Mouse (Mus musculus): ENCODE results near the gene Map3k6. TPM values are rescaled to one million over a fixed set of nuclear protein-coding genes. Genes with fewer than 3 reads are reported as not detected.

Map3k6 gene
- polyA plus RNA-seq, 1 experiment from 2014 or later = 1.8 TPM

GRCm38 (mm10) chr4:133243538-133243937 lies 2.9 kb downstream of the Map3k6 start:
- Histone ChIP-seq H3K27me3 (replicated peaks; ENCODE audit: control insufficient read depth, insufficient read depth, low read length) (0 out of 2 replicates have a peak, but pooled peaks cover 4% of the 10 kb centered on the region), H3K36me3 (ENCODE audit: control insufficient read depth, insufficient read depth) (no peaks in the 10 kb centered on the region), H3K4me3 (ENCODE audit: low read depth, low read length) (no peak overlapping the region), H3K9me3 (ENCODE audit: control insufficient read depth) (no peaks in the 10 kb centered on the region), H3K4me2 (replicated peaks; ENCODE audit: low read depth) (no peak overlapping the region), H3K9ac (ENCODE audit: low read depth, low read length) (no peak overlapping the region), H3K4me1 (replicated peaks; ENCODE audit: control insufficient read depth, insufficient read depth, low read length) (no peaks in the 10 kb centered on the region), H3K27ac (ENCODE audit: low read depth, low read length) (no peak overlapping the region)
- no peak for TF ChIP-seq CTCF (IDR thresholded peaks at IDR 0.05; ENCODE audit: low read depth)
- 53% methylated on average over 13 of the region's 13 CpGs for WGBS
- ATAC-seq = no peak

GRCm38 (mm10) chr4:133244289-133244688 lies 3.7 kb downstream of the Map3k6 start:
- H3K27me3 ChIP-seq (replicated peaks; ENCODE audit: control insufficient read depth, insufficient read depth, low read length) = 0 out of 2 replicates have a peak, but pooled peaks cover 6% of the 10 kb centered on the region
- no peak for TF ChIP-seq CTCF (IDR thresholded peaks at IDR 0.05; ENCODE audit: low read depth)
- no peak overlapping the region for H3K4me3 ChIP-seq (ENCODE audit: low read depth, low read length)
- H3K27ac ChIP-seq (ENCODE audit: low read depth, low read length) = no peak overlapping the region
- H3K4me1 ChIP-seq (replicated peaks; ENCODE audit: control insufficient read depth, insufficient read depth, low read length) = no peaks in the 10 kb centered on the region
- no peak for ATAC-seq
- no peaks in the 10 kb centered on the region for H3K9me3 ChIP-seq (ENCODE audit: control insufficient read depth)
- no peak overlapping the region for H3K9ac ChIP-seq (ENCODE audit: low read depth, low read length)
- no peak overlapping the region for H3K4me2 ChIP-seq (replicated peaks; ENCODE audit: low read depth)
- no peaks in the 10 kb centered on the region for H3K36me3 ChIP-seq (ENCODE audit: control insufficient read depth, insufficient read depth)
- WGBS = 79% methylated on average over 1 of the region's 1 CpGs

- Histone ChIP-seq H3K9ac (ENCODE audit: low read depth, low read length) (no peak overlapping the region), H3K4me1 (replicated peaks; ENCODE audit: control insufficient read depth, insufficient read depth, low read length) (0 out of 2 replicates have a peak, but pooled peaks cover 6% of the 10 kb centered on the region), H3K36me3 (ENCODE audit: control insufficient read depth, insufficient read depth) (no peaks in the 10 kb centered on the region), H3K27ac (ENCODE audit: low read depth, low read length) (no peak overlapping the region), H3K4me2 (replicated peaks; ENCODE audit: low read depth) (no peak overlapping the region), H3K27me3 (replicated peaks; ENCODE audit: control insufficient read depth, insufficient read depth, low read length) (peaks cover 32% of the 10 kb centered on the region), H3K4me3 (ENCODE audit: low read depth, low read length) (no peak overlapping the region), H3K9me3 (ENCODE audit: control insufficient read depth) (no peaks in the 10 kb centered on the region)
- 35% methylated on average over 15 of the region's 15 CpGs for WGBS
- ATAC-seq = no peak
- TF ChIP-seq CTCF (IDR thresholded peaks at IDR 0.05; ENCODE audit: low read depth) = no peak
Measured at GRCm38 (mm10) chr4:133247072-133247471, 6.5 kb downstream of the Map3k6 start.

- Histone ChIP-seq H3K27me3 (replicated peaks; ENCODE audit: control insufficient read depth, insufficient read depth, low read length) (peaks cover 36% of the 10 kb centered on the region), H3K4me3 (ENCODE audit: low read depth, low read length) (no peak overlapping the region), H3K36me3 (ENCODE audit: control insufficient read depth, insufficient read depth) (no peaks in the 10 kb centered on the region), H3K27ac (ENCODE audit: low read depth, low read length) (no peak overlapping the region), H3K9me3 (ENCODE audit: control insufficient read depth) (no peaks in the 10 kb centered on the region), H3K4me2 (replicated peaks; ENCODE audit: low read depth) (no peak overlapping the region), H3K4me1 (replicated peaks; ENCODE audit: control insufficient read depth, insufficient read depth, low read length) (0 out of 2 replicates have a peak, but pooled peaks cover 6% of the 10 kb centered on the region), H3K9ac (ENCODE audit: low read depth, low read length) (no peak overlapping the region)
- ATAC-seq = no peak
- WGBS = 49% methylated on average over 13 of the region's 13 CpGs
- no peak for TF ChIP-seq CTCF (IDR thresholded peaks at IDR 0.05; ENCODE audit: low read depth)
Measured at GRCm38 (mm10) chr4:133247806-133248449, 7.3 kb downstream of the Map3k6 start.

GRCm38 (mm10) chr4:133250609-133251008 lies 10.0 kb downstream of the Map3k6 start:
- Histone ChIP-seq H3K4me2 (replicated peaks; ENCODE audit: low read depth) (peak overlapping the region; percentile 60), H3K4me3 (ENCODE audit: low read depth, low read length) (peak overlapping the region; percentile 32), H3K4me1 (replicated peaks; ENCODE audit: control insufficient read depth, insufficient read depth, low read length) (0 out of 2 replicates have a peak, but pooled peaks cover 6% of the 10 kb centered on the region), H3K27ac (ENCODE audit: low read depth, low read length) (no peak overlapping the region), H3K9me3 (ENCODE audit: control insufficient read depth) (no peaks in the 10 kb centered on the region), H3K36me3 (ENCODE audit: control insufficient read depth, insufficient read depth) (no peaks in the 10 kb centered on the region), H3K9ac (ENCODE audit: low read depth, low read length) (no peak overlapping the region), H3K27me3 (replicated peaks; ENCODE audit: control insufficient read depth, insufficient read depth, low read length) (peaks cover 36% of the 10 kb centered on the region)
- TF ChIP-seq CTCF (IDR thresholded peaks at IDR 0.05; ENCODE audit: low read depth) = peak; percentile 92
- peak; percentile 33 for ATAC-seq
- 3% methylated on average over 22 of the region's 22 CpGs for WGBS

GRCm38 (mm10) chr4:133251214-133251613 lies 10.6 kb downstream of the Map3k6 start:
- WGBS = 8% methylated on average over 31 of the region's 31 CpGs
- Histone ChIP-seq H3K36me3 (ENCODE audit: control insufficient read depth, insufficient read depth) (no peaks in the 10 kb centered on the region), H3K4me1 (replicated peaks; ENCODE audit: control insufficient read depth, insufficient read depth, low read length) (0 out of 2 replicates have a peak, but pooled peaks cover 6% of the 10 kb centered on the region), H3K27me3 (replicated peaks; ENCODE audit: control insufficient read depth, insufficient read depth, low read length) (peaks cover 36% of the 10 kb centered on the region), H3K27ac (ENCODE audit: low read depth, low read length) (no peak overlapping the region), H3K4me2 (replicated peaks; ENCODE audit: low read depth) (peak overlapping the region; percentile 60), H3K4me3 (ENCODE audit: low read depth, low read length) (peak overlapping the region; percentile 32), H3K9ac (ENCODE audit: low read depth, low read length) (no peak overlapping the region), H3K9me3 (ENCODE audit: control insufficient read depth) (no peaks in the 10 kb centered on the region)
- no peak for TF ChIP-seq CTCF (IDR thresholded peaks at IDR 0.05; ENCODE audit: low read depth)
- ATAC-seq = no peak
